Mouse (Mus musculus) bone marrow, adult 2 months (tissue): ENCODE measurements around the gene Slc3a2. TPM values are rescaled to one million over a fixed set of nuclear protein-coding genes. Genes with fewer than 3 reads are reported as not detected.

Experiments used
- H3K27ac ChIP-seq: fragments of 200-500 bp; 2 replicates; pipeline ENCODE4 v1.5.1; 2012; ENCODE audit warnings: low read depth, mild to moderate bottlenecking, control low read depth, inconsistent platforms, low read length; ENCODE audit not compliant: control insufficient read depth, poor library complexity, insufficient read depth
- H3K4me1 ChIP-seq: fragments of 200-500 bp; 2 replicates; pipeline ENCODE4 v1.6.1; 2011; ENCODE audit warnings: low read length; ENCODE audit not compliant: control insufficient read depth, insufficient read depth
- H3K4me3 ChIP-seq: fragments of 200-500 bp; replicated peaks from 2 replicates; pipeline ENCODE3; 2011; ENCODE audit warnings: mild to moderate bottlenecking, low read depth, low read length, control low read depth; ENCODE audit not compliant: control insufficient read depth
- CTCF ChIP-seq: fragments of 200-500 bp; IDR thresholded peaks from 2 replicates; pipeline ENCODE4 v1.5.1; 2011; ENCODE audit warnings: low read length, control low read depth; ENCODE audit not compliant: control insufficient read depth, insufficient read depth
- POLR2A ChIP-seq: fragments of 200-500 bp; IDR thresholded peaks from 2 replicates; pipeline ENCODE4 v1.6.1; 2011; ENCODE audit warnings: low read depth, mild to moderate bottlenecking, control low read depth, low read length, borderline replicate concordance; ENCODE audit not compliant: control insufficient read depth
- WGBS: fragments of 180-500 bp; shearing (Covaris S2); methylation state at CpG from one replicate; pipeline ENCODE4 v1.1.7; 2018; 5-methylcytosine and 5-hydroxymethylcytosine counted together
- polyA plus RNA-seq: library from polyadenylated mRNA; stranded (reverse); fragments of >200 nt; gene quantifications from 2 replicates; pipeline ENCODE4 v1.2.4, GENCODE M21; 2011; ENCODE audit warnings: low replicate concordance; ENCODE audit not compliant: missing spikeins, insufficient read depth, insufficient read length

Gene Slc3a2
- polyA plus RNA-seq, 1 experiment = 65.7 TPM

DNA sequence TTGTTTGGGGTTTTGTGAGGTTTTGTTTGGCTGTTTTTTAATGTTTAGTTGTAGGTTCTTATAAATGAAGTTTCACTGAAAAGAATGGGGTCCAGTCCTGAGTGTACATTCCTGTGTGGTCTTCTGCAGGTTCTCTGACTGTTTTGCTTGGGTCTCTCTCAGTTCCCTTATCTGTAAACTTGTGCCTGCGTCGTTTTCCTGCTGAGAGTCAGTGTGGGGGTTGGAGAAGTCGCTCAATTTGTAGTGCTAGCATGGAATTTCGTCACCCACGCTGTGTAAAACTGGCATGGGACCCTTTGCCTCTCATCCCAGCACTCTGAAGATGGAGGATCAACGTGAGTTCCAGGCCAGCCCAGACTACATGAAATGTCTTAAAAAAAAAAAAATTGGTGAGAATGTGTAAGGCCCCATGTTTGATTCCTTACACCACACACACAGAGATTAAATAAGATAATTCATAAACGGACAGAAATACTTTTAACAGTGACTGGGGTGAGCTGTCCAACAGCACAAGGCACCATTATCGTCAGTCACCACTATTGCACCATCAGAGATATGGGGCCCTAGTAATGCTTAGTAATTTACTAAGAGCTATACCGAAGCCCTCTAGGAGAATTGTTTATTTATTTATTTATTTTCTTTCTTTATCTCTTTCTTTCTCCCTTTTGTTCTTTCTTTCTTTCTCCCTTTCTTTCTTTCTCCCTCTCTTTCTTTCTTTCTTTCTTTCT is 49.7 kb downstream of the Slc3a2 start:
- 27% methylated on average over 9 of the region's 9 CpGs for WGBS
- Histone ChIP-seq H3K27ac (no peak overlapping the region), H3K4me1 (no peaks in the 10 kb centered on the region; the same call in 1 of the 2 replicates), H3K4me3 (no peak overlapping the region)
- TF ChIP-seq POLR2A = no peak
- no peak for TF ChIP-seq CTCF

- Histone ChIP-seq H3K4me1 (no peaks in the 10 kb centered on the region; the same call in 1 of the 2 replicates), H3K4me3 (no peak overlapping the region), H3K27ac (no peak overlapping the region)
- no peak for TF ChIP-seq CTCF
- no peak for TF ChIP-seq POLR2A
- 73% methylated on average over 3 of the region's 3 CpGs for WGBS
Measured at GRCm38 (mm10) chr19:8672859-8673258, 50.3 kb downstream of the Slc3a2 start.

DNA sequence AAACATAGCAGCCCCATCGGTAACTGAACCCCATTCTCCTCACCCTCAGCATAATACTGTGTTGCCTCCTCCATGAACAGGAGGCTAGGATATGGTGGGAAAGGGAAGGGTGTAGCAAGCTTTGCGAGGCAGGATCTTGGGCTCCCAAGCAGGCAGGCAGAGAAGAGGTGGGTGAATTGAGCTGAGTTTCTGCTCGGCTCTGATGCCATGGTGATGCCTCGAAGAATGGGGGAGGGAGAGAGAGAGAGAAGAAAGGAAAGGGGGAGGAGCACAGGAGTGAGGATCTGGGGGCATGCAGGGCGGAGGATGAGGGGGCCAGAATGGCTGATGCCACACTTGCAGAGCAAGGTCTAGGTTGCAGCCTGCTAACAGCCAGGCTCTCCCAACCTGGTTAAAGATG is 57.4 kb downstream of the Slc3a2 start:
- H3K27ac ChIP-seq = no peak overlapping the region
- WGBS = 86% methylated on average over 5 of the region's 5 CpGs
- peaks cover 1% of the 10 kb centered on the region; the same call in 1 of the 2 replicates for H3K4me1 ChIP-seq
- H3K4me3 ChIP-seq = no peak overlapping the region
- TF ChIP-seq CTCF = no peak
- TF ChIP-seq POLR2A = no peak

GRCm38 (mm10) chr19:8664859-8665258 is 58.3 kb downstream of the Slc3a2 start:
- Histone ChIP-seq H3K27ac (no peak overlapping the region), H3K4me3 (no peak overlapping the region), H3K4me1 (peaks cover 1% of the 10 kb centered on the region; the same call in 1 of the 2 replicates)
- WGBS = 64% methylated on average over 3 of the region's 3 CpGs
- no peak for TF ChIP-seq CTCF
- TF ChIP-seq POLR2A = no peak

GRCm38 (mm10) chr19:8663911-8664421 is 59.2 kb downstream of the Slc3a2 start:
- H3K27ac ChIP-seq = 0 out of 2 replicates have a peak overlapping the region, but pooled peaks have one; percentile 19
- no peak for TF ChIP-seq CTCF
- WGBS = 25% methylated on average over 10 of the region's 10 CpGs
- no peak overlapping the region for H3K4me3 ChIP-seq
- peaks cover 1% of the 10 kb centered on the region; the same call in 1 of the 2 replicates for H3K4me1 ChIP-seq

- H3K27ac ChIP-seq = 0 out of 2 replicates have a peak within 1 kb of the TSS, but pooled peaks have one; percentile 21
- TF ChIP-seq CTCF = no peak
- no peak for TF ChIP-seq POLR2A
- peaks cover 1% of the 10 kb centered on the region; the same call in 1 of the 2 replicates for H3K4me1 ChIP-seq
- H3K4me3 ChIP-seq = peak within 1 kb of the TSS; percentile 49
- 54% methylated on average over 9 of the region's 9 CpGs for WGBS
Measured at GRCm38 (mm10) chr19:8663360-8663839, 59.8 kb downstream of the Slc3a2 start, which contains the start of gene Chrm1. Gene Chrm1 (plus strand): TSS chr19:8663789.

DNA sequence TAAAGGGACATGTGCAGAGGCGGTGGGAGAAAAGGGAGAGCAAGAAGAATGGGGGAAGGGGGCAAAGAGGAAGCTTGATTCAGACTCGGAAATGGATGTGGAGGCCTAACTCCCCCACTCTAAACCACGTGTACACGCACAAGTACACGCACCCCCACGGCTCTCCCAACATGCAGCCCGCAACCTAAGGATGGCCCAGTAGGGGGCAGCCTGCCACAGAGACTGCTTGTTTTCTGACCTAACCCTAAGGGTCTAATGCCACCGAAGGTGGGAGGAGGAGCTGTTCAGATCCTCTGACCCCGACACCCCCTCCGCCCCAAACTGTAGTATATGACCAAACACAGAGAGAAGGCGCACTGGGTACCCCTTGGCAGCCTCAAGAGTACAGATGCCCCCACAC is 60.8 kb downstream of the Slc3a2 start:
- H3K27ac ChIP-seq = no peak overlapping the region
- H3K4me3 ChIP-seq = peak overlapping the region; percentile 59
- WGBS = 4% methylated on average over 11 of the region's 11 CpGs
- H3K4me1 ChIP-seq = peaks cover 1% of the 10 kb centered on the region; the same call in 1 of the 2 replicates
- no peak for TF ChIP-seq POLR2A
- TF ChIP-seq CTCF = peak; percentile 71

- peak overlapping the region; percentile 59 for H3K4me3 ChIP-seq
- TF ChIP-seq CTCF (no peak), POLR2A (no peak)
- 3% methylated on average over 35 of the region's 35 CpGs for WGBS
- H3K27ac ChIP-seq = no peak overlapping the region
- H3K4me1 ChIP-seq = peaks cover 1% of the 10 kb centered on the region; the same call in 1 of the 2 replicates
Measured at GRCm38 (mm10) chr19:8661821-8662307, 61.3 kb downstream of the Slc3a2 start.

Other genes with a start within 250 kb of the Slc3a2 start
- 0.29 and 1.5 TPM in 2 replicates for gene Slc22a8, start 132.1 kb downstream of the Slc3a2 start, polyA plus RNA-seq
- gene Slc22a6, start 105.3 kb downstream of the Slc3a2 start, polyA plus RNA-seq = 0.75 TPM in 1 of 2 replicates, not detected in the other
- gene Chrm1, start 59.6 kb downstream of the Slc3a2 start, polyA plus RNA-seq = 0.32 TPM in 1 of 2 replicates, not detected in the other
- 40.8 and 121 TPM in 2 replicates for gene Wdr74, start 12.5 kb upstream of the Slc3a2 start, polyA plus RNA-seq
- 3.4 and 3.7 TPM in 2 replicates for gene 1700092M07Rik, start 17.3 kb upstream of the Slc3a2 start, polyA plus RNA-seq
- 62.1 and 83.9 TPM in 2 replicates for gene Stx5a, start 18.0 kb upstream of the Slc3a2 start, polyA plus RNA-seq
- gene Nxf1, start 33.7 kb upstream of the Slc3a2 start, polyA plus RNA-seq = 488 and 589 TPM in 2 replicates
- 27.1 and 53.1 TPM in 2 replicates for gene Tmem223, start 47.6 kb upstream of the Slc3a2 start, polyA plus RNA-seq
- gene Tmem179b, start 51.1 kb upstream of the Slc3a2 start, polyA plus RNA-seq = 52.1 and 62.1 TPM in 2 replicates
- 6.4 and 14.7 TPM in 2 replicates for gene Taf6l, start 63.0 kb upstream of the Slc3a2 start, polyA plus RNA-seq
- 38.0 and 61.1 TPM in 2 replicates for gene Polr2g, start 75.2 kb upstream of the Slc3a2 start, polyA plus RNA-seq
- gene Zbtb3, start 79.2 kb upstream of the Slc3a2 start, polyA plus RNA-seq = 1.1 and 3.0 TPM in 2 replicates
- 18.1 and 20.3 TPM in 2 replicates for gene Ttc9c, start 96.0 kb upstream of the Slc3a2 start, polyA plus RNA-seq
- 62.2 and 84.9 TPM in 2 replicates for gene Hnrnpul2, start 96.6 kb upstream of the Slc3a2 start, polyA plus RNA-seq
- 6.4 and 8.2 TPM in 2 replicates for gene AC129217.1, start 106.4 kb upstream of the Slc3a2 start, polyA plus RNA-seq
- gene Bscl2, start 114.1 kb upstream of the Slc3a2 start, polyA plus RNA-seq = 19.8 and 46.2 TPM in 2 replicates
- gene Gng3, start 115.8 kb upstream of the Slc3a2 start, polyA plus RNA-seq = 1.5 TPM in 1 of 2 replicates, not detected in the other
- gene Lrrn4cl, start 127.4 kb upstream of the Slc3a2 start, polyA plus RNA-seq = 0.40 and 0.62 TPM in 2 replicates
- gene Ubxn1, start 148.1 kb upstream of the Slc3a2 start, polyA plus RNA-seq = 110 and 112 TPM in 2 replicates
- 25.7 and 27.0 TPM in 2 replicates for gene Uqcc3, start 157.6 kb upstream of the Slc3a2 start, polyA plus RNA-seq
- gene Lbhd1, start 160.4 kb upstream of the Slc3a2 start, polyA plus RNA-seq = 1.6 and 2.1 TPM in 2 replicates
- not detected in 2 replicates for gene Gm49403, start 160.6 kb upstream of the Slc3a2 start, polyA plus RNA-seq
- 50.8 and 83.6 TPM in 2 replicates for gene 1810009A15Rik, start 165.5 kb upstream of the Slc3a2 start, polyA plus RNA-seq
- not detected in 2 replicates for gene Gm49416, start 165.6 kb upstream of the Slc3a2 start, polyA plus RNA-seq
- 6.7 and 12.1 TPM in 2 replicates for gene Ints5, start 169.6 kb upstream of the Slc3a2 start, polyA plus RNA-seq
- 41.4 and 61.7 TPM in 2 replicates for gene Ganab, start 174.7 kb upstream of the Slc3a2 start, polyA plus RNA-seq
- gene B3gat3, start 197.0 kb upstream of the Slc3a2 start, polyA plus RNA-seq = 45.8 and 58.5 TPM in 2 replicates
- gene Rom1, start 206.0 kb upstream of the Slc3a2 start, polyA plus RNA-seq = 3.6 and 9.7 TPM in 2 replicates
- 31.1 and 54.7 TPM in 2 replicates for gene Eml3, start 206.2 kb upstream of the Slc3a2 start, polyA plus RNA-seq
- 67.4 and 91.6 TPM in 2 replicates for gene Mta2, start 218.5 kb upstream of the Slc3a2 start, polyA plus RNA-seq
- 10.7 and 19.1 TPM in 2 replicates for gene Tut1, start 230.5 kb upstream of the Slc3a2 start, polyA plus RNA-seq
- gene Eef1g, start 243.7 kb upstream of the Slc3a2 start, polyA plus RNA-seq = 129 and 224 TPM in 2 replicates